Mouse (Mus musculus) kidney, postnatal 14 days (tissue): ENCODE data around the gene Fgfr2.

Source experiments
- DNase-seq: peaks from one replicate; pipeline ENCODE4 v3.0.0; 2022; ENCODE audit warnings: mixed read lengths

Gene Fgfr2

DNA sequence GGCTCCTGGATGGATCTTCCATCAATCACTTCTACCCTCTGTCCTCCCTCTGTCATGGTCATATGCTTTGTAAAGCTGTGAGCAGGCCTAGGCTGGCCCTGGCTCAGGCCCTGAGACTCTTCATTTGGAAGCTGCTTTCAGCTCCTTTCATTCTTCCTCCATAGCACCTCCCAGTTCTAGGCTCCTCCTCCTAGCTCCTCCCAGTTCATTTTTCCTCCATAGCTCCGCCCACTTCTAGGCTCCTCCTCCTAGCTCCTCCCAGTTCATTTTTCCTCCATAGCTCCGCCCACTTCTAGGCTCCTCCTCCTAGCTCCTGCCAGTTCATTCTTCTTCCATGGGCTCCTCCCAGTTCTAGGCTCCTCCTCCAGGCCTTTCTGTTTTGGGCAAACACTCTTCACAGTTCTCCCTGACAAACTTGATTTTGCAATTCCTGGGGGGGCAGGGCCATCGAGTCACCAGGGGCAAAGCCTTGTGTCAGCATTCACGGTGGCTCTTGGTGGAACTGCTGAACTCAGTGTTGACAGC lies 880.5 kb downstream of the Fgfr2 start:
- DNase-seq, result peak; percentile 38

DNA sequence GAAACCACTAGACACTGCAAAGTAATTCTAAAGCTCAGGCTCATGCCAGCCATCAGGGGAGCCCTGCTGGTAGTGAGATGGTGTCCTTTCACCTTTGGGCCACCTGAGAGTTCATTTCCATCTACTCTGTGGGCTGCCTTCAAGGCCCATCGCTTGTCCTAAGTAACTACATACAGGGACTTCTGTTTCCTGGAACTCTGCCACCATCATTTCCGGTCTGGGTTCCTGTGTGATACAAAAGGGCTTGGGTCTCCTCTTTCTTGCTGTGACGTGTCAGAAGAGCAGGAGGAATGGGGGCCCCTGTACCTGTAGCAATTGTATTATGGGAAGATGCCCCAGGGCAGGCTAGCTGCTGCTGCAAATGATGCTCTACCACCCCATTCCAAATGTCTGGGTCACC lies 884.2 kb downstream of the Fgfr2 start:
- no peak for DNase-seq

DNA sequence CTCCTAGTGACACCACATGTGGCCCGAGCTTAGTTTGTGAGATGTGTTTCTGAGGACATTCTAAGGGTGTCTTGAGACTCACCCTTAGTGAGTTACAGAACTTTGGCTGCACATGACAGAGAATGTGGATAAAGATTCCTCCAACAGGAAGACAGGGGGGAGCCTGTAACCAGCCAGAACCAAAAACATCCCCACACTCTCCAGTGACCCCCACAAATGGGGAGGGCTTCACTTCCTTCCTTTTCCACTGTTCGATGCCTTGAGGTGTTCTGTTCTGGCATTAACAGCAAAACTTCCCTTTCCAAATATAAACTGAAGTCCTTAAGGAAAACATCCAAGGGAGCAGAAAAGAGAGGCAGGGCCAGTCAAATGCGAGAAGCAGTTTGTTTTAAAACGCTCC lies 886.0 kb downstream of the Fgfr2 start:
- DNase-seq, result peak; percentile 69

DNA sequence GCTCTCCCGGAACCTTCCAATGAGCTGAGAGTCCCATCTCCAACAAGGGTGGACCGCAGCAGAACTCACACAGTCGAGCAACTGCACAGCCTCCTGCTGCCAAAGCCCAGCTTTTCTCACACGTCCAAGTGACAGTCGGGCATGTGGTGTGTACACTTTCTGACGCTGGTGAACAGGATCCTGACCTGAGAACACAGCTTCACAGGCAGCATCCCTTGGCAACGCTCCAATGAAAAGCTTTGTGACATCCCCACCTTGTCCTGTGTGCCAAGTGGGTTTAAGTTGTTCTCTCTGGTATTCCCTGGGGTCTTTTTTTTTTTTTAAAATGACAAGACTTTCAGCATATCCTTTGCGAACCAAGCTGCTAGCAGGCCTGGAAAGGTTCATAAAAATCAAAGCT lies 886.4 kb downstream of the Fgfr2 start:
- peak; percentile 59 for DNase-seq

DNA sequence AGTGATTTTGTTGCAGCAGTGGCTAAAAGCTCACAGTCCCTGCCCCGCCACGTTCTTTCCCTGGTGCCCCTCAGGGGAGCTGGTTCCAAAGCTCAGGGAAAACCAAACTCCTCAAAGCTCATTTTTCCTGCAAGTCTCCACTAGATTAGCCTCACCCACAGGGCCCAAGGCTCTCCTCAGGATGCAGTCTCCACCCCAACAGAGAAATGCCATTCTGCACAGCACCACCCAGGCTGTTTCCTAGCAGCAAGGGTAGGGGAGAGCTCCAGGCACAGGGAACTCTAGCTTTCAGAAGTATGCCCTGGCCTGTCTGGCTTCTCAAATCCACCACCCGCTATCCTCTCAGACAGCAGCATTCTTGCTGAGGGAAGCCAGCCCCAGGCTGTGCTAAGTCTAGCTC lies 888.9 kb downstream of the Fgfr2 start:
- no peak for DNase-seq

DNA sequence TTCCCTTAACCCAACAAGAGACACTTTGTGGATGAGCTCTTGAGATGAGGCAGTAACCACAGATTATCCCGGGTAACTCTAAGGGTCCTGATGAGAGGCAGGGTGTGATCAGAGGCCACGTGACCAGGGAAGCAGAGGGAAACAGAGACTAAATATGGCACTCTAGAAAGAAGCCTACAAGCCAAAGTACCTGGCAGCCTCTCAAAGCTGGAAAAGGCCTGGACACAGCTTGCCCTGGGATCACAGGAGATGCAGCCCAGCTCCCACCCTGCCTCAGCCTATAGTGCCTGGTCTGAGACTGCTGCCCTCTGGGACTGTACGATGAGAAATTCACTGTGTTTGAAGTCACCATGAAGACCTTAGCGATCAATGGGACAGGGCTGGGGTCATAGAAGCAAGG lies 889.4 kb downstream of the Fgfr2 start:
- DNase-seq, result no peak

DNA sequence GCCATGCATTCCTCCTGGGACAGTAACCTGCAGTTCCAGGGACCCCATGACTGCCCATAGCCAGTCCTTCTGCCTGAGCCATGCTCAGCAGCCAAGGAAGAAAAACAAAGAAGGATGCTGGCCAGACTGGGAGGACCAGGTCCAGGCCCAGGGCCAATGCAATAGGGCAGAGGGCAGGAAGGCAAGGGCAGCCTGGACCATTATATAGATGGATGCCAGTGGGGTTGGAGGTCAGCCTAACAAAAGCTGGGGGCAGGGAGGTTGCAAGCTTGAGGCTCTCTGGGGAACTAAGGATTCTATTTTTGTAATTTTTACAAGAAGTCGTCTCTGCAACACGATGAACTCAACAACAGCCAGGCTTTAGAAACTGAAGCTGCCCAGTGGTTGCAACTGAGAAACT lies 890.2 kb downstream of the Fgfr2 start:
- peak; percentile 67 for DNase-seq

DNA sequence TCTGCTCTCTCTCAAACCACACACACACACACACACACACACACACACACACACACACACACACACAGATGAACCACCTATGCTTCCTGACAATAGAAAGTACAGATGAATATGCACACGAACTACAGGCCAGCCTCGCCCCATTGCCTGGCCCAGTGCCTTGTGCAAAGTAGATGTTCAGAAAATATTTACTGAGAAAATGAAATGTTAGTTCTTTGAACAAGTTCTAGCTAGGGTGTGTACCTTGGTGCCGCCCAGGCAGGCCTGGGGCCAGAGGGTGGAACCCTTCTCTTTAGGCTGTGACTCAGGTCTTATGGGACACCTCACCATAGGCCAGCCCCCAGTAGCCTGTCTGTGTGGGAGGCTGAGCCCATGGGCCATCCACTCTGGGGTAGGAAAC lies 891.7 kb downstream of the Fgfr2 start:
- DNase-seq, result no peak

DNA sequence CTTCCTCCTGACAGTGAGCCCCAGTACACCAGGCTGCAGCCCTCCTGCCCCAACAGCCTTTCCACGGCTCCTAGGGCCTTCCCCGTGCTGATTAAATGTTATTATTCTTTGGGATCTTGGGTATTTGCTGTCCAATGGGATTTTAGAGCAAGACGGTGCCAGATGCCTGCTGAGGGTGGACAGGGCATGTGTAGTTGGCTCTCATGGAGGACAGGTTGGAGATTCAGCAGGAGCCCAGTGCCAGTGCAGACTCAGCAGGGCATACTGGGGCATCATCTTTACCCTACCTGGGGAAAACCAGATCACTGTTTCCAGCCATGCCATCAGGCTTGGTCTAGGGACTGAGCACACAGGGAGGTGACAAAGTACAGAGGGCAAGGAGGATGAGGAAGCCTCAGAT lies 892.2 kb downstream of the Fgfr2 start:
- DNase-seq, result no peak

DNA sequence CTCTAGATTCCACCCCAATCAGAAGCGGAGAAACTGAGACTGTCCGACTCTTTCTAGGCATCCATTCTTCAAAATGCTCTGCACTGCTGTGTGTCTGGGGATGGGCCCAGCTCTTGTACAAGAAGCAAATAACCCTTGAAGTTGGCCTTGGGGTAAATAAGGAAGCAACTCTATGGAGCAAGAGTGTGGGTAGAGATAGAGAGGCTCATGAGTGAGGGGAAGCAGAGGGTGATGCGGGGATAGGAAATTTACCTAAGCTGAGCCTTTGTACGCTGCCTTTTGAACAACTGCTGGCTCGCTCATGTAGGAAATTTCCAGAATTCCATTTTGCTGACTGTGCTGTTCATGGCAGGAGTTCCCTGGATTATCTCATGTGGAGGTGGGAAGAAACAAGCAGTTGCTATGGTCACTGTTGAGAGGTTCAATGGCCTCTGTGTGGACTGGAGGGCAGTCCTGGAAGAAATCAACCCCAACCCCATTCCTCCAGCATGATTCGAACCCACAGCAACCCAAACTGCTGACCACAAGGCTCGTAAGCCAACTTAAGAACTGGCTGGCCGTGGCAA lies 896.0 kb downstream of the Fgfr2 start:
- DNase-seq, result no peak

DNA sequence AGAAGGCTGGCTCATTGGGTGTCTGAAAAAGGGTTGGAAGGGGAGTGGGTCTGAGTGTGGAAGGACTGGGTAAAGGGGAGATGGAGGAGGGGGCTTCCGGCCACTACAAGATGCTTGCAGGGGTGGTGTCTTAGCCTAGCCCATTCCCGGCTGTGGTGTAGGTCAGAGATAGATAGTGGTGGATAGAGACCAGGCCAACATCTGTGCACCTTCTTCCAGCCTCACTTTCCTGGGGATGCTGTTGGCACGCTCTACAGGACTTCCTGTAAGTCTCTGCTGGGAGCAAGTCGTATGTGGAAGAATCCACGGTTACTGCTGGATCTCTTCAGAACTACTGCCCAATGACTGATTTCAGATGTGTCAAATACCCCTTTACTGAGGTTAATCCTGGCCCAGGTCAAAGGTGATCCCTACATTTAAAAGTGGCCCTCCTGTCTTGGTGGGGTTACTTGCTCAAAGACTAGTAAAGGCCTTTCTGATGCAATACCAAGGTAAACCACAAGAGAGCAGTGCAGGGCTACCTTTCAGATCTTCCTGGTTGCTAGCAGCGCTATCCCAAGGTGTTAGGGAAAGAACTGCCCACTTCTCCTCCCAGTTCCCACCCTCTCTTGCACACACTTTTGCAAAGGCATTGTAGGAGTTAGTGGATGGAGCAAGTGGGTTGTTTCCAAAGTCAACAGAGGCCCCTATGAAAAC lies 896.6 kb downstream of the Fgfr2 start:
- peak; percentile 91 for DNase-seq

DNA sequence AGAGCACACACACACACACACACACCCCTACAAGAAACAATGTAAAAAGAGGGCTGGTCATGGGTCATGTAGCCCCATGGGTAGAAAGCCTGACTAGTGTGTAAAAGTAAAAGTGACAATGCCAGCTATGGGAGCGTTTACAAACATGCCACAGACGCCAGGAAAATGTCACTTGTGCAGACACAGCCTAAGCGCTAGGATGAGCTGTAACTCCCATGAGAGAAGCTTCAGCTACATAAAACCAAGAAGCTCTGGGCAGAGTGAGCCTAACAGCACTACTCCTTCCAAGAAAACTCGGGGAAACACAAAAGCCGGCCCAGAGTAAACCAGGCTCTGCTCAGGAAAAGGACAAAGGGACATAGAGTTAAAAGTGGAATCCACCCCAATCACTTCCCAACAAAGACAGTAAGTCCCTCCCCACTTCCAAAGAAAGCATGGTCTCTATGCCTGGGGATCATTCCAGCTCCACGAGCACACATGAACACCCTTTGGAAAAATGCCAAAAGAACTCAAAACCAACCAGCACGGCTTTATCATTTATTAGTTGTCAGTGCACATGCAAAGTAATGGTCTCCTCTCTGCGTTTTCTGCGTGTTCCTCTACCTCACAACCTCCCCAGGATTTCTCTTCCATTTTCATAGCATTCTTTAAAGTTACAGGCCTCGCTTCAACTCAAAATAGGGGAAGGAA lies 899.6 kb downstream of the Fgfr2 start:
- DNase-seq, result no peak

DNA sequence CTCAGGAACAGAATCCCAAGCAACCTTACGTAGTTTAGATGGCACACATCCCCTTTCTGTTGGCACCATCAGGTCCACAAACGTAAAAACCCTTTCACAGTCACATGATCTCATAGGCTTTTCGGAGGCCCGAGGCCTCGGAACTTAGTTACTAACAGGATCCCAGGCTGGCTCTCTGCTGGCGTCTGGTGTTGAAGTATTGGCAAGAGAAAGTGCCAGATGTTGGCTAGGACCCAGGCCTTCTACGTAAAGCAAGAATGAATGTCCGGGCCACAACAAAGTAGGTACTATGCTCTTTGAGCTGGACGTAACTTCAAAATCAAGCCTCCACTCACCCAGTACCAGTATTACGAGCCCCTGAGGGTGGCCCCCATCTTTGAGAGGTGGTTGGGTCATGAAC lies 909.1 kb downstream of the Fgfr2 start:
- DNase-seq, result no peak

DNA sequence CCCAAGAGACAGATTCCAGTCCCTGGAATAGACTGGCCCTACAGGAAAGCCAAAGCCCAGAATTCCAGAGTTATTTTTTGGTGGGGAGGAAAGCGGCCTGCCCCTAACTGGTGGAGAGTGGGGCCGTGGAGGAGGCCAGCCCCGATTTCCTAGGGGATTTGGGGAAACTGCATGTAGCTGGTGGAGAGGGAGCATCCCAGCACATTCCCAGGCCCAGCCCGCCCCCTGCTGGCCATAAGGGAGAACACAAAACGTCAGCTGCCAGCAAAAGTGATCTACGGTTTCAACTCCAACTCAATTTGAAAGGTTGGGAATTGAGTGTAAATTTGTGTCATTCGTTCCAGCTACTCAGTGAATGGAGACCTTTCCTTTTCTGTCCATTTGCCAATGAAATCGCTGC lies 909.7 kb downstream of the Fgfr2 start:
- DNase-seq, result peak; percentile 75

DNA sequence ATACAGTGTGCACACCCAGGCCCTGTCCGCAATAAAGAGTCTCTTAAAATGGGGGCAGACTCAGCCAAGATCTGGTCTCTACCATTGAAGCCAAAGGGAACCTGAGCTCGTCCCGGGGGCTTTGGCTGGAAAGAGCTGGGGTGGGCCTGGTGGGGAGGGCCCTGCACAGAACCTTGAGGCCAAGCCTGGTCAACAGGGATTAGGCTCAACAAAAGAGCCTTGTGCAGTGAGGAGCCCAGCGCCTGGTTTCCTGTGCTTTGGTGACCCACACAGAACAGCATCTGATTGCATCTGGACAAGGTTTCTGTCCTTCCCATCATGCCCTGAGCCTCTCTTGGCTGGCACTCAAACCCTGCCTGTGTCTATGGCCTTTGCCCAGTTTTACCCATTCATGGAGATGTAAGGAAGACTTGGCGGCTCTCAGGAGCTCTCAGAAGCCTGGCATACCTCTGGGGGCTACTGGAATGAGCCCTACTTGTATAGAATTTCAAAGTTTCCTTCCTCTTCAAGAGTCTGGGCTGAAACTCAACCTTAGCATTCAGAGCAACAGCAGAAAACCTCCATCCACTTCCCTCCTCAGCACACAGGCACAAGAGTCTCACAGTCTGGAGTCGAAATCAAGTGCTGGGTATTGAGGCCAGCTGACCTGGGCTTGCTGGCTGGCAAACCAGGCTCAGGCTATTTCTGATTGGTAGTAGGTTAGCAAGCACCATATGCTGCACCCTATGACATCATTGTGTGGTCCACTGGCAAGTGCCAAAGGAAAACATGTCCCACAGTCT lies 911.0 kb downstream of the Fgfr2 start:
- DNase-seq, result no peak

DNA sequence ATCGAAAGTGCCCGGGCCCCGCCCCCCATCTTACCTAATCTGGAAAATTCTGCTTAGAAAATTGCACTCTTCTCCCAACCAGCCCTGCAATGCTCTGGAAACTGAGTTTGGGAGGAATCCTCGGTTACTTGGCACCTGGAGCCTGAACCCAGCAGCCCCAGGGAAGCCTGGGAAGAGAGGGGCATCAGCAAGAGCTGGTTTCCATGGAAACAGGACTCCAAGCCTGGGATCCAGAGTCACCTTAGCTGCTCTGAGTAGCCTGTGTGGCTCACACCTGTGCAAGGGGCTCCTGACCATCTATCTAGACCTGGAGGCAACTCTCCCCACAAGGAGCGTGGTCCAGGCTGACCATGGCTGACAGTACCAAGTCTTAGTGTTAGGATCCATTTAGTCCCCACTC lies 912.5 kb downstream of the Fgfr2 start:
- no peak for DNase-seq

DNA sequence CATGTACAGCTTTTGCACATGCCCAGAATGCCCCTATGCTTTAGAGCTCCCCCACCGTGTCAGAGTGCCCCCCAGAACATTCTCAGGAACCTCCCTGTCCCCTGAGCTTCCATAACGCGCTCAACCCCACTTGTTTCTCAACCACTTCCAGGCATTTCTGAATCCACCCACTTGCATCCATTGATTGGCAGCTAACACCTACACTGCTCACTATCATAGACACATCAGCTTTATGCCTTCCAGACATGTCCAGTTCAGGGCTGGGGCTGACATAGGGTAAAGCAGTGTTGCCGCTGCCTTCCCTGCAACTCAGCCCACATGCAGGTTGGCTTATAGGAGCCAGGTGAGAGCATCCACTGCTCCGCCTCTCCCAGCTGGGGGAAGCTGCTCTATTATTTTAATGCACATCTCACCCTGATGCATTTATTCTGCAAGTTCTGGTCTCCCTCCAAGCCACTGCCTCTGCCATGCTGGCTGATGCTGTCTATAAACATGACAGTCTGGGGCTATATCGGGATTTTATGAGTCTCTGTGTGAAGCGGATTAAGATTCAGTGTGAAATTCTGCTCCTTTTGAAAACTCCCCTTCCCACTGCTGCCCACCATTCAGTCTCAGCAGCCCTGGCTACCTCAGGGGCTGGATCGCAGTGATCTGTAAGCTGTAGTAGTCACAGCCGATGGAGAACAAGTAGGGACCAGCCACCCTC lies 914.1 kb downstream of the Fgfr2 start:
- DNase-seq, result no peak

DNA sequence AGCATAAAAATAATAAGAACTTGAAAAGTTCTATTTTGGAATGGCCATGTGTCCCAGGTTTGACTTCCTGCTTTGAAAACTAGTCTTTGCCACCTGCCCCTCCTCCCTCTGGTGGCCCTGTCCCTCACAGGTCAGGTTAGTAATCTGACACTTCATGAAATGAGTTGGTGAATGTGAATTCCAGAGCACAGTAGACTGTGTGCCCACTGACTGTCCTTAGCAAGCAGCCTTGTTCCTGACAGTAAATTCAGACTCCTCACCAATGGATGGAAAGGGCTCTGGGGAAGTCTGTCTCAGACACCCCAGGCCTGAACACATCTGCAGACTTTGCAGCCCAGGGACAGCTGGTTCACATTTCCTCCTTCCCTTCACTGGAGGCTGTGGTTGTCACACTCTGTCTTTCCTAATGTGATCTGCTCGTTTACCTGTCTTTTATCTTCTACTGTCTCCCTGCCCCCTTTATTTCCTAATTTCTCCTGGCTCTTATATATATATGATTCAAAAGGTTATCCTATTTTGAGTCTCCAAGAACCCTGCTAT lies 919.0 kb downstream of the Fgfr2 start:
- DNase-seq, result no peak

DNA sequence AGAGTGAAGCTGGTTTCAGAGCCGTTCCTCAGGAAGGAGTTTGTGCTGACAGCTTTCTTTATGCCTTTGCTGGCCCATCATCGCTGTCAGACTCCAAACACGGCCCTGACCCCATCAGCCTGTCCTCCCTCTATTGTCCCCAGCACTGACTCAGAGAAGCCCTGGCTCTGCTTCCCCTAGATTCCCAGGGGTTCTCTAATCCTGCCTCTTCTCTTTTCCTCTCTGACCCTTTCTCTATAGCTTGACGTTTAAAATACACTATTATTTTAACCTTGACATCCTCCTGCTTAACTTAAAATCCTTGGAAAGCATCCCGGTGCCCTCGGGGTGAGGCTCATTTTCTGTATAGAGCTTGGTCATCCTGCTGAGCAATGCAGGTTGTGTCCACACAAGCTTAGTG lies 923.5 kb downstream of the Fgfr2 start:
- DNase-seq, result no peak

DNA sequence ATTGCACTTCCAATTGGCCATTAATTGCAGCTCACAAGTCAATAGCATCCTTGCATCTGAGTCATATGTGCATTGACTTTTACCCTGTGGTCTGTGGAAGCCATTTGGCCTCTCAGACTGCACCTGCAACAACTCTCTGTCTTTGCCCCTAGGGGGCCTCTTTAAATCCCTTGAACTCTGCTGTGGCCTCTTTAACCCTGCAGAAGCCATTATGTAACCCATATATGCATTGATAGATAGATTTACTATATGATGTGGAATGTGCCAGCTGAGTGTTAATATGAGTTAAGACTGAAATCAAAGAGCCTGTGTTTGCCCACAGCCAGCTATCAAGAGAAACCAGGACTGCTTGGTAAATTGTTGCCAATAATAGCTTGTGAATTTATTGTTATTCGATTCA lies 924.3 kb downstream of the Fgfr2 start:
- DNase-seq, result no peak

DNA sequence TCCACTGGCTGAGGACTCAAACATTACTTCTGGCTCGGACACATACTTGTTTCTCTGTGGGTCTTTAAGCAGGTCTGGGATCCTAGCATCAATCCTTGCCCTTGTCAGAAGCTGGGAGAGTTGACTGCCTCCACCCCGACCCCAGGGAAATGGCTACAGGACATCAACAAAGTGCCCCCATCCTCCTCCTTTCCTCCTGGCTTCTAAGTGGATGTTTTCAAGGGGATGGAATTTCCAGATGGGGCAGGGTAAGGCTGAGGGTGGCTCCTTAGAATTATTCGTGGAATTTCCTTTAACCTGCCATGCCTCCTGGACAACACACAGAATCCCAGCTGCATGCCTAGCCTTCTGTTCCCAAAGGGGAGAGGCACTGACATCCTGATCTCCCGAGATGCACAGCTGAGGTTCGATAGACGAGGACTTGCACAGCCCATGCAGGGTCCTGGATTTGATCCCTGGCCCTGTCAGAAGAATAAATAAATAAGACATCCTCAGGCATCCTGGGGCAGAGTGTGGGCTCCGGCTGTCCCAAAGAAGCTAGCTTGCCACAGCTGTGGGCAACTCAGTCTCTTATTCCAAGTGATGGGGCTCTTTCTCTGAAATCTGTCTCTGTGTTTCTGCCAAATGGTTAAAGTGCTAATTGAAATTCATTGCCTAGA lies 925.2 kb downstream of the Fgfr2 start:
- no peak for DNase-seq

DNA sequence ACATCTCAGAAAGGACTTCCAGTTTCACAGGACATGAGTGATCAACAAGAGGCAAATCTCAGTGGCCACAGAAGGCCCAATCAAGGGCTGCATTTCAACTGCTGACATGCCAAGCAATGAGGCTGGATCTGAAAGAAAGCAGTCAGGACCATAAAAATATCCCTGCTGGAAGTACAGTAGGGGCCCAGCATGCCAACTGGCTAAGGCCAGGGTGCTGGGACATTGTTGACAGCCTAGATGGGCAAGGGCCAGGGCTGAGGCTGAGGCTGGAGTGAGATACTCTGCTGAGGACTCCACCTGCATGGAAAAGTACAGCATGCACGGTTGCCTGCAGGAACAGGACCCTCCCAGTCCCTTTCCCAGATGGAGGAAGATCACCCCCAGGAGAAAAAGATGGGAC lies 926.6 kb downstream of the Fgfr2 start:
- no peak for DNase-seq
